14 mouse cellular contexts compared by ENCODE assay signal in the genomic region with DNA sequence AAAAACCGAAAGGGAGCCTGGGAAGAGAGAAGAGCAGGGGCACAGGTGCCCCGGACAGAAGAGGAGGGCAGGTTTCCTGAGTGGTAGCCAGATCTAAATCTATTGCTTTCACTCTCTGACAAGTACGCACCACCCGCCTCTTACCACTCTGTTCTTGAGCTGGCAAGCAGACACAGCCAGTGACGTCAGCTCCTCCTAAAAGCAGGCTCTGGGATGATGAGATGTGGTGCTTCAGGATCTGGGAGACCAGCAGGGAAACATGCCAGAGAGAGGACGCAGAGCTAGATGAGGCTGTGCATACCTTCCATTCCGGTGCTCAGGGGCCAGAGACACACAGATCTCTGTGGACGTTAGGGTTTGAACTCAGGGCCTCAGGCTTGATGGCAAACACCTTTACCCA. TPM values are rescaled to one million over a fixed set of nuclear protein-coding genes. Genes with fewer than 3 reads are reported as not detected.
A peak's percentile ranks its signal among the peaks of the same experiment; 100 is the strongest.
DNase-seq lines count a peak whose midpoint lies in the region.
"Had no signal": no experiment of that assay in that cellular context is flagged by ENCODE, and none has a peak within 500 bp of the region (broad histone marks: within the 10 kb centered on the region; RNA-seq: fewer than 3 reads in every experiment).

No protein-coding gene starts in this region.

- peak; percentile 65 for DNase-seq in right cerebral cortex, adult 18-20 months
- DNase-seq in right cerebral cortex, postnatal 4 days: no peak
- DNase-seq in layer of hippocampus, postnatal 14 days (ENCODE audit: low spot score in 2 of 2): peak; percentile 6 to 42
- peak; percentile 37 to 59 for DNase-seq in right cerebral cortex, adult 2 months (ENCODE audit: low spot score in 2 of 2)
- DNase-seq in natural killer cell, adult 2 months (ENCODE audit: low spot score in 2 of 2): no peak
- DNase-seq in liver: no peak
- no peak for DNase-seq in MN1 (ENCODE audit: low spot score)
- DNase-seq: adrenal gland, postnatal 14 days; cerebellum, adult 9-11 months; gastrocnemius, postnatal 25 days; liver, postnatal 0 days; thymus, postnatal 4 days had no signal

RNA-seq across cellular contexts. Expression of a gene that starts 32.1 kb away (rescaled TPM):
- total RNA-seq in layer of hippocampus, postnatal 14 days (2021): 10 to 100 TPM; 31.9 to 32.1 TPM

RNA-seq across cellular contexts. Expression of a gene that starts 50.5 kb away (rescaled TPM):
- not detected for total RNA-seq in layer of hippocampus, postnatal 14 days (2021)
- total RNA-seq: adrenal gland, postnatal 14 days; gastrocnemius, postnatal 25 days; layer of hippocampus, postnatal 25 days; neutrophil, adult 5-6 weeks had no signal

RNA-seq across cellular contexts. Expression of a gene that starts 57.2 kb away (rescaled TPM):
- 10 to 100 TPM; 11.9 to 12.9 TPM for total RNA-seq in layer of hippocampus, postnatal 14 days (2021)

Comparison
In these comparisons a context has a peak if more than half of its experiments do, and no peak if none do; other contexts are left out.
1. DNase-seq: peak in right cerebral cortex, adult 18-20 months (single experiment), layer of hippocampus, postnatal 14 days (2 of 2) and right cerebral cortex, adult 2 months (2 of 2); none in right cerebral cortex, postnatal 4 days (single experiment), natural killer cell, adult 2 months (0 of 2), liver (single experiment) and MN1 (single experiment).